Mouse (Mus musculus): Measurements from ENCODE around the gene Ncl.

Ncl gene

DNA sequence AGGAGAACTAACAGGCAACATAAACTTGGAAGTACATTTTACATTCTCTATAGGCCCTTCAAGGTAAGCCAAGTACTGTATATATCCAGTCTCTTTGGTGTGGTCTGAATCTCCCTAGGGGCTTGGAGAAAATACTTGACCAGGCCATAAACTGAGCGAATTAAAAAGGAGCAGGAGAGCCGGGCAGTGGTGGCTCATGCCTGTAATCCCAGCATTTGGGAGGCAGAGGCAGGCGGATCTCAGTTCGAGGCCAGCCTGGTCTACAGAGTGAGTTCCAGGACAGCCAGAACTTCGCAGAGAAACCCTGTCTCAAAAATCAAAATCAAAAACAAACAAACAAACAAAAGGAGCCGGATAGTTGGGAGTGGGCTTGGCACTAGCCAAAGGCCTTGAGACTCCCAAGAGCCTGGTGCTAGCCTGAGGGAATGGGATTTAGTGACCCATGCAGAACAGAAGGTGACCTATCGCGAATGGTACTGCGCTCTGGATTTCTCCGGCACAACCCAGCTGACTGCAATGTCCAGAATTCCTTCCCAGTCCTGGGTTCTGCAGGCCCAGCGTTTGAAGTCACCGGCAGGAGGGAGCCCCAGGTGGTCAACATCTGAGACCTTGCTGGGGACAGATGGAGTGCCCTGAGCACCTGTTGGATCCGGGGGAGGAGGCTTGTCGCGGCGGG is 46.0 kb downstream of the Ncl start:
- no peak for DNase-seq (ENCODE audit: low read depth, low spot score)

DNA sequence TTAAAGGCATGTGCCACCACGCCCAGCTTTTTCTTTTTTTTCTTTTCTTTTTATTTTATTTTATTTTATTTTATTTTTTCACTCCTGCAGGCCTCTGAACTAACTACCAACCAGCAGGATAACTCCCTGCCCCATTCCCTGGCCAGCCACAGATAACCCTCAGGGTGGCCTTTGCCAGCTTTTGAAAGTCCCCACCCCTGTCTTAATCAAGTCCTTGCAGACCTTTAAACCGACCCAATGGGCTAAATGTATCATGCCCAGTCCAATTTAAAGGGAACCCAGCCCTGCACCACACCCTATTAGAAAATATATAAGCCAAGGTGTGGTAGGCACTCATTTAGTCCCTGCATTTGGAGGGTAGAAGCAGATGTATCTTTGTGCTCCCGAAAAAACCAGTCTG is 46.9 kb downstream of the Ncl start:
- DNase-seq (ENCODE audit: low read depth, low spot score) = no peak

DNA sequence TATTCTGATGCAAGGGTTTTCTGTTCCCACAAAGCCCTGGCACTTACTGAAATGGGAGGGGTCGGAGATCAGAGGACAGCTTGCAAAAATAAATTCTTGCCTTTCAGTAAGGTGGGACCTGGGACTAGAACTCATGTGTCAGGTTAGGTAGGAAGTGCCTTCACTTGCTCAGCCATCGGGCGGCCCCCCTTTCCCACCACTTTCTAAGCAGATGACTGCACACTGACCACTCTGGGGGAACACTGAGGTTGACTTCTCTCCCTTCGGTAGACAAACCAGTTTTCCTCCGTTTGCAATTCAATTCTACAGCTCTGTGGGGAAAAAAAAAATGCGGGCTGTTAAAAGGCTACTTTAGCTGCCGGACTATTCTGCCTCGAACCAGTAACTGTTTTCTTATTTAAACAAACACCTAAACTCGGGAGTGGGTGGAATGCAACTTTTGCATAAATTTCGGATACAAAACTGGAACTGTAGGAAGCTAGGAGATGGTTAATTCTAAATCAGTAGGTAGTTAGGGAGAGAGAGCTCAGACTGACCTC is 47.7 kb downstream of the Ncl start:
- no peak for DNase-seq (ENCODE audit: low read depth, low spot score)

DNA sequence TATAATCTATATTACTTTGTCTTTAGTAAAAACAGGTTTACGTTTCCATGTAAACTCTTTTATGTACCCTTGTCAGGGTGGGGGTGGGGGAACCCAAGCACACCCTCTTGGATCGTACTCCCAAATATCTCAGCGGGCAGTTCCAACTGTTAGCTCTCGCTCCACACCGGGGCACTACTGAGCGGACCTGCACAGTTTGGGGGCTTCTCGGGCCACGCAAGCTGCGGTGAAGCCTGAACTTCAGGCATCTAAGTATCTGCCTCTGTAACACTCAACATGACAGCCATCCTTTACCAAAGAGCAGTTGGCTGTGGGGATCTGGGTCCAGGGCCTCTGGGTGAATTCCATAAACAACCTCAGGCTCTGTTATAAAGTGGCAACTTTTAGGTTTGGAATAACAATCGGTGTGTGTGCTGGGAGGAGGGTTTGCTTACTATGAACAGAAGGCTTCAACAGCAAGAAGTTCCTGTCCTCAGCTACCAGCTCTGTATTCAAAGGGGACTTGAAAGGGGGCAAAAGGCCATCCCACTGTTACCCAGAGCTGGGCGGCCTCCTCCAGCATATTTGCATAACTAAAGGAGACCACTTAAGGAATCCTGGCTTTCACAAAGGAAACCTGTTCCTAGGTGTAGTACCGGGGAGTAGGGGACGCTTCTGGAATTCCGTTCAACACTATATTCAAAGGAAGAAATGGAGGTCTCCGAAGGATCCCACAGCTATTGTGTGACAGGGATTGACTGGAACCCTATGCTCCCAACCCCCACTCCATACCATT is 48.5 kb downstream of the Ncl start:
- DNase-seq (ENCODE audit: low read depth, low spot score) = no peak

DNA sequence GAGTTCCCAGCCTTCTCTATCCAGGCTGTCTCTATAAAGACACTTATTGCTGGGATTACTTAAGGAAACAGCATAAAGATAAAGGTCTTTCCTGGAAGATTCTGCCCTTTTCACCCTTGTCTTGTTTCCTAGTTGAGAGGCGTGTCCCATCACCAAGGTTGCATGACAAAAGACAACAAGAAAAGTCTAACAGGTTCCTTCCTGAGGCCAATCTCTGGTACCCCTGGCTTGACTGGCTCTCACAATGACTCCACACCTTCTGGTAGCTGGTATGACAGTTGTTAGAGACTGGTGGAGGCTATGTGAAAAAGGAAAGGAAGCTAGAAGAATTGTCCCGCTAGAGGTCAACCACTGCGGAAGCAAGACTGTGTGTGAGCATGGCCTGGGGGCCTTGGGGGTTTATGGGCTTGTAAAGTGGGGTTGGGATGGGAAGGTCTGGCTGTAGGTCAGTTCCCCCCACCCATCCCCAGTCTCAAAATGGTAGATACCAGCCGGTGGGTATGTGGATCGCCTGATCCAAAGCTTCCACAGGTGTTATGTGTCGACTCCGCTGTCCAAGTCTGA is 49.8 kb downstream of the Ncl start:
- no peak for DNase-seq (ENCODE audit: low read depth, low spot score)

DNA sequence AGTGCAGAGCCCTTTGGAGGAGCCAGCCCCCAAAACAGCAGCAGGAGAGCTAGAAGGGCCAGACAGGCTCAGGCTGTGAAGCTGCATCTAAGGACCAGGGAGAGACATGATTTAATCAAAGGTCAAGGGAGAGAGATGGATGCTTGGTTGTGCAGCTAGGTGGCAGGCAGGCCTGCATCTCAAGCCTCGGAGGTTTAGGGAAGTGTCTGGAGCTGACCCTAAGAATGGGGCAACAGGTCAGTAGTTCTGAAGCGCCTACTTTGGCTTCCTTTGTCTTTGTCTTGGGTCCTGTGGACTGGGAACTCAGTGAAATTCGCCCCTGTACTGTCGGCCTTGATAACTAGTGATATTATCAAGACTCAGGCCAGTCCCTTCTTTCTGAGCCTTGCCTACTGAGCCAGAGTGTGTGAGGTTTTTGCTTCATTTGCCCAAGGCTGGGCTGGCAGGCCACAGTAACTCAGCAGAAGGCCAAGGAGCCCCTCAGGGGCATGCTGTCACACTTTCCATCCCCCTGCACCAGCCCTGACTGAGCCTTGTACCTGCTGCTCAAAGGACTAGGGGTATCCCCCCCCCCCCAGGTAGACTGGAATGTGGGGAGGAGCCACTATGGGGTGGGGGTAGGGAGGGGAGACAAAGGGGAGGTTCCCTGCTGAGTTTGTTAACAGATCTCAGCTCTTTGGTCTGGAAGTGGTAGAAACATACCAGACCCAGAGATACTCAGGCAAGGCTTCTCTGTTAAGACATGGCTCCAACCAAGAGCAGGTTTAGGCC is 51.1 kb downstream of the Ncl start:
- DNase-seq (ENCODE audit: low read depth, low spot score) = no peak

DNA sequence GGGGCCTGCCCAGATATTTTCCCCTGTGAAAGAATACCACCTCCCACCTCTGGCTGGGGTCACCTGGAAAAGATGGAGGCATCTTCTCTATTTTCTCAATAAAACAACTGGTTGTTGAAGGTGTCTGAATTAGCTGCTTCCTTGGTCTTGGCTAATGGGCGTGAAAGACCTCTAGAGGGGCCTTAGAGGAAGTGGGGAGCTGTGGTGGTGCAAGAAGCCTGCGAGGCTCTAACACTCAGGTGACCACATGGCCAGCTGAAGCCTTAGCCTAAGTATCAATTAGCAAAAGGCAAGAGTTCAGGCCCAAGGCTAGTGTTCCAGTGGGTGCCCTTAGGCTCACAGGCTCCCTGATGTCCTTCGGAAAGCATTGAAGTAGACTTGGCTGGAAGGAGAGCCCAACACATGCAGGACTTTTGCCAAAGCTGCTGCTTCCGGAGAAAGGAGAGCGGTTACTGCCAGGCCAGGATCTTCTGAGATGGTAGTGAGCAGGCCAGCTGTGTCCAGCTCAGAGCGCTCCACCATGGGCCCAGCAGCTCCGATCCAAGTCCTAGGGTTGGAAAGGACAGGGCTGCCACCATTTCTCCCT is 51.9 kb downstream of the Ncl start:
- no peak for DNase-seq (ENCODE audit: low read depth, low spot score)

DNA sequence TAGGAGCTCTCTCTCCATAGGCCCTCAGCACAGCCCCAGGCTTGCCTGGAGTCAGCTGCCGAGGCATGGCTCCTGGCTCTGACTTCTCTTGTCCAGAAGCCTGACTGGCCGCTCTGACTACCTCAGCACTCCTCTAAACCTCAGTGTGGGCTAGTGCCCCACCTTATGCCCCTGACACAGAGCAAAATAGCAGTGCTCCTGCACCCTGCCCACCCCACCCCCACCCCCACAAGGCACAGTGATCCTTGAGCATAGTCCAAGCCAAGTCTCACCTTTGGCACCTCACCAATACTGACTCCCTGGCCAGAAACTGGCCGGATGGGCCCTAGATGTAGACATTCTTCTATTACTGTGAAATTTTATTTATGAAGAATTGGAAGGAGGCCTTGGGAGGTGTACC is 52.5 kb downstream of the Ncl start:
- no peak for DNase-seq (ENCODE audit: low read depth, low spot score)

DNA sequence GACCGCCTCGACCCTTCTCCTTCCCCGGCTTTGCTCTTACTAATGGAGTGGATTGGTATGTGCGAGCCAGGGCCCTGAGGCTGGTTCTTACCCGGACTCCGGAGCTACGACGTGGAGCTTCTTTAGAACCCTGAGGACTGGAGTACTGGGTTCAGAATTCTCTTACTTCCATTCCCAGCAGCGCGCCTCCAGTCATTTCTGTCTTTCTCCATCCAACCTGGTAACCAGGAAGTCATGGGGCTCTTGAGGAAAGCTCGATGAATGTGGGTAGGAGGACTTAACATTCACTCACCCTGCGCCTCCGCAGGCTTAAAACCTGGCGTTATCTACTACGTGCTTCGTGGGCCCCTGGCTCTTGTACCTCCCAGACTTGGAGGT is 55.3 kb downstream of the Ncl start:
- DNase-seq (ENCODE audit: low read depth, low spot score) = no peak

DNA sequence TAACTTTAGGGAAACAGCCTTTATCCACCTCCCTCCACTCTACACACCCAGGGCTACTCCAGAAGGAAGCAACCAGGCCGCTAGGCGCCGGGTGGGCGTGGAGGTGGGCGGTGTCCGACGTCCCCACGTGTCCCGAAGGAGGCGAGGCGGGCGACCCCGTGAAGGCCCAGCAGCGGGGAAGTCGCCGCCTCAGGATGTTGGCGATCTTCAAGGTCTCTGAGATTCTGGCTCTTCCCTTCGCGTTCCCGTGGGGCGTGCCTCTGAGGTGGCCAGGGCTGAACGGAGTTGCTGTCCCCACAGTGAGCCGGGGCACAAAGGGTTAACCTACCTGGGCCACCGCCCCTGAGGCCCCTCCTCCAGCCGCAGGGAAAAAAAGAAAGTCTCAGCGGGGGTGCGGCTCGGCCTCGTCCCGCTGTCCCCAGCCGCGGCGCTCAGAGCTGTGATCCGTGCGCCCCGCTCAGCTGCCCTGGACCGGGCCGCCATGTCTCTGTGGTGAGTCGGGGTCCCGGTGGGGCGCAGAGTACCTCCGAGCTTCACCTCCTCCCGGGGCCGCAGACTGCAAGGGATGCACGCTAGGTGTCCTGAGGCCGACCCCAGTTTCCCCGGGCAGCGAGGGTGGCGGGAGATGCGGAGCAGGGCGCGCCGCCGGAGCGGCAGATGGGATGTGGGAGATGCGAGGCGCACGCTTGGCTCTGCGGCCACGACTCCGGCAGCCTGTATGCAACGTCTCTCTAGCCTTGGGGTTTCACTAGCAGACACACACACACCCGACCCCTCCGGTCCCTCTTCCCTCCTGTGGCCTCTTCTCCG is 55.9 kb downstream of the Ncl start:
- DNase-seq (ENCODE audit: low read depth, low spot score) = peak; percentile 73

DNA sequence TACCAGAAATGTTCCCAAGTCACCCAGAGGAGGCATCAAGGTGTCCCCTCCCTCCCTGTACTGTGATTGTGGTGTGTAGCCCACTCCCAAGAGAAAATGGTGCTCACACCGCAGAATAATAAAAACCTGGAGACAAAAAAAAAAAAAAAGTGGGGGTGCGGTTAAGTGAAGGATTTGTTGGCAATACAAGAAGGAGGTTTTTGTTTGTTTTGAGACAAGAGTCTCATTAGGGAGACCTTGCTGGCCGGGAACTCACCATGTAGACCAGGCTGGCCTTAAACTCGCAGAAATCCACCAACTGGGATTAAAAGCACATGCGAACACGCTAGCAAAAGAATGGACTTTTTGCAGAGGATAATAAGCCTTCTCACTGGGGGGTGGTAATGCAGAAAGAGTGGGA is 56.7 kb downstream of the Ncl start, which contains the start of gene B3gnt7:
Gene B3gnt7, plus strand, starts transcription at position 301 of the 400 bp plus-strand sequence.
- DNase-seq (ENCODE audit: low read depth, low spot score) = no peak

DNA sequence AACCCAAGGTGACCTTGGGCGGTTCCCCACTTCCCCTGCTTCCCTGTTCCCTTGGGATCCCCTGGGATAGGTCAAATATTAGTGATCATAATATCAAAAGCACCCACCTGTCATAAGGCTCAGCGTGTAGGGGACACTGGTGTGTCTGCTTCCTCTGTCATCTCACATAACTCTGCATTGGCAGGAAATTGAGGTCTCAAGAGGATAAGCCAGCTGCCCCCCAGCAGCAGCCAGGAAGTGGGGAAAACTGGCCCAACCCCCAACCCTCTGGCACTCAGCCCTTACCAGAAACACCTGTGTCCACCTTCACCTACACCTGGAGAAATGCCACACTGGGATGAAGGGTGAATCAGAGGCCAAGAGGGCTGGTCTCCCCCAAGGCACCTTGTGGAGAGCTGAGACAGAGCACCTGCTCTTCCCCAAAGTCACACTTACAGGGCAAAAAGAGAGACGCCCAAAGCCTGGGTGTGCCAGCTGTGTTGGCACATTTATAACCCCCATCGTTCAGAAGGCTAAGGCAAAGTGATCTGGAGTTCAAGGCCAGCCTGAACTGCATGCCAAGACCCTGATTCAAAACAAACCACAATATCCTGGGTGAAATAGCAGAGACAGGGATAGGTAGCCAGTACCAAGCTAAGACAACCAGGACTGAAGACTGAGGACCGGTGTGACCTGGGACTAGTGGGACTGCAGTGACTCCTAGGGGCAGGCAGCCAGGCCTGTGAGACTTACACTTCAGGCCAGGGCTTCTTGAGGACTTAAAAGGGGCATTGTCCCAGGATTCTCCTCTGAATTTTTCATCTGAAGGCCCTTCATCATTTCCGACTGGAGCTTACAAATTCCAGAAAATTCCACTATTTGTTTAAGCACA is 57.7 kb downstream of the Ncl start:
- DNase-seq (ENCODE audit: low read depth, low spot score) = no peak

DNA sequence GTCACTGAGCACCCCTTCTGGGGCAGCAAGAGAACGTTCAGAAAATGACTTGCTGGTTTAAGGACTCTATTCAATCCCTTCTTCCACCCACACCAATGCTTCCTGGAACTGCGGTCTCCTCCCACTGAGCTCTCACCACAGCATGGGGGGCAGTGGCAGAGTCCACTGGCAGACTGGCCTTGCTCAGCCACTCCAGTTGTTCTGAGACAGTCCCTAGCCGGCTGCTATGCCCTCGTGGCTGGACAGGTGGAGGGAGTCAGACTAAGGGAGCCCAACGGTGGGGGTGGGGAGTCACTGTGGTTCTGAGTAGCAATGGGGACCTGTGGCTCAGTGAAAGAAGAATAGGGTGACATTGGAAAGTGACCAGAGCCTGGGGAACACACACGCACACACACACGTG is 58.5 kb downstream of the Ncl start:
- no peak for DNase-seq (ENCODE audit: low read depth, low spot score)

DNA sequence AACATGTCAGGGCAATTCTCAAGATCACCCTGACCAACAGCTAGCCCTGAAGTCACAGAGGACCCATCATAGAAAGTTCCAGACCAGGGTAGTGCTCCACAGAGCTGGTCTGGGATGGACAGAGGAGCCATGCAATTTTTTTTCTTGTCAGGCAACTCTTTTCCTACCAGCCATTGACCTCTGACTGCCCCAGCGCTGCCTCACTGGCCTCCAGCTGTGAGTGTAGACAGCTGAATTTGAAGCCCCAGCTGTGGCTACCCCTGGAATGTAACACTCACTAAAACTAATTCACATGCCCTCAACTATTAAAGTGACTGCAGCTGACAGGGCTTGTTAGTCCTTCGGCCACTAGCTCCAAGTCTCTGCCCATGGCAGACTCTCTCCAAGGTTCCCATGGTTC is 59.1 kb downstream of the Ncl start:
- DNase-seq (ENCODE audit: low read depth, low spot score) = peak; percentile 59

Data from mesoderm, embryonic 11.5 days (tissue).